Mouse (Mus musculus): Measurements from ENCODE around the gene Slc23a3.

The Slc23a3 gene

GRCm38 (mm10) chr1:75133421-75134207, at the start of gene Slc23a3:
TSS of gene Slc23a3 (minus strand) at chr1:75133890.
- in situ Hi-C loops (cut with MboI; ENCODE audit: low sequenced_read_pairs), result no loop called here

GRCm38 (mm10) chr1:75182160-75182559, 48.5 kb upstream of the Slc23a3 start:
- in situ Hi-C loops (cut with MboI; ENCODE audit: low sequenced_read_pairs), result no loop called here

- in situ Hi-C loops (cut with MboI; ENCODE audit: low sequenced_read_pairs), result no loop called here
Observed at GRCm38 (mm10) chr1:75181377-75181870, 47.7 kb upstream of the Slc23a3 start.

GRCm38 (mm10) chr1:75180741-75181140, 47.1 kb upstream of the Slc23a3 start:
- in situ Hi-C loops (cut with MboI; ENCODE audit: low sequenced_read_pairs), result no loop called here

GRCm38 (mm10) chr1:75180105-75180590, 46.5 kb upstream of the Slc23a3 start, which contains the start of gene Abcb6:
TSS of gene Abcb6 (minus strand) at chr1:75180392.
- in situ Hi-C loops (cut with MboI; ENCODE audit: low sequenced_read_pairs), result no loop called here

- in situ Hi-C loops (cut with MboI; ENCODE audit: low sequenced_read_pairs), result no loop called here
Observed at GRCm38 (mm10) chr1:75179334-75180104, 45.8 kb upstream of the Slc23a3 start.

- in situ Hi-C loops (cut with MboI; ENCODE audit: low sequenced_read_pairs), result no loop called here
Observed at GRCm38 (mm10) chr1:75168472-75169464, 35.1 kb upstream of the Slc23a3 start, which contains the start of gene Zfand2b. TSS of gene Zfand2b (plus strand) at chr1:75168646.

GRCm38 (mm10) chr1:75168093-75168471, 34.4 kb upstream of the Slc23a3 start:
- in situ Hi-C loops (cut with MboI; ENCODE audit: low sequenced_read_pairs), result no loop called here

- in situ Hi-C loops (cut with MboI; ENCODE audit: low sequenced_read_pairs), result no loop called here
Observed at GRCm38 (mm10) chr1:75160256-75160617, 26.5 kb upstream of the Slc23a3 start.

GRCm38 (mm10) chr1:75159540-75160255, 26.0 kb upstream of the Slc23a3 start:
- in situ Hi-C loops (cut with MboI; ENCODE audit: low sequenced_read_pairs), result no loop called here

GRCm38 (mm10) chr1:75158990-75159389, 25.3 kb upstream of the Slc23a3 start:
- in situ Hi-C loops (cut with MboI; ENCODE audit: low sequenced_read_pairs), result no loop called here

GRCm38 (mm10) chr1:75155837-75156236, 22.1 kb upstream of the Slc23a3 start:
- in situ Hi-C loops (cut with MboI; ENCODE audit: low sequenced_read_pairs), result no loop called here

- in situ Hi-C loops (cut with MboI; ENCODE audit: low sequenced_read_pairs), result no loop called here
Observed at GRCm38 (mm10) chr1:75148727-75149126, 15.0 kb upstream of the Slc23a3 start.

- in situ Hi-C loops (cut with MboI; ENCODE audit: low sequenced_read_pairs), result no loop called here
Observed at GRCm38 (mm10) chr1:75147411-75148135, 13.9 kb upstream of the Slc23a3 start.

GRCm38 (mm10) chr1:75145589-75145988, 11.9 kb upstream of the Slc23a3 start:
- in situ Hi-C loops (cut with MboI; ENCODE audit: low sequenced_read_pairs), result no loop called here

GRCm38 (mm10) chr1:75142301-75143261, 8.9 kb upstream of the Slc23a3 start, which contains the start of the genes Cnppd1 and Retreg2:
TSS of gene Cnppd1 (minus strand) at chr1:75142711.
TSS of gene Retreg2 (plus strand) at chr1:75142778.
- in situ Hi-C loops (cut with MboI; ENCODE audit: low sequenced_read_pairs), result no loop called here

- in situ Hi-C loops (cut with MboI; ENCODE audit: low sequenced_read_pairs), result no loop called here
Observed at GRCm38 (mm10) chr1:75141486-75142190, 7.9 kb upstream of the Slc23a3 start.
